Mouse (Mus musculus): ENCODE measurements around the gene Hmgn3.
"Not testable (repeated sequence)": the region's sequence is repeated elsewhere in the genome, so short reads cannot be mapped to it uniquely, and the experiment has no call there.

Hmgn3 gene

DNA sequence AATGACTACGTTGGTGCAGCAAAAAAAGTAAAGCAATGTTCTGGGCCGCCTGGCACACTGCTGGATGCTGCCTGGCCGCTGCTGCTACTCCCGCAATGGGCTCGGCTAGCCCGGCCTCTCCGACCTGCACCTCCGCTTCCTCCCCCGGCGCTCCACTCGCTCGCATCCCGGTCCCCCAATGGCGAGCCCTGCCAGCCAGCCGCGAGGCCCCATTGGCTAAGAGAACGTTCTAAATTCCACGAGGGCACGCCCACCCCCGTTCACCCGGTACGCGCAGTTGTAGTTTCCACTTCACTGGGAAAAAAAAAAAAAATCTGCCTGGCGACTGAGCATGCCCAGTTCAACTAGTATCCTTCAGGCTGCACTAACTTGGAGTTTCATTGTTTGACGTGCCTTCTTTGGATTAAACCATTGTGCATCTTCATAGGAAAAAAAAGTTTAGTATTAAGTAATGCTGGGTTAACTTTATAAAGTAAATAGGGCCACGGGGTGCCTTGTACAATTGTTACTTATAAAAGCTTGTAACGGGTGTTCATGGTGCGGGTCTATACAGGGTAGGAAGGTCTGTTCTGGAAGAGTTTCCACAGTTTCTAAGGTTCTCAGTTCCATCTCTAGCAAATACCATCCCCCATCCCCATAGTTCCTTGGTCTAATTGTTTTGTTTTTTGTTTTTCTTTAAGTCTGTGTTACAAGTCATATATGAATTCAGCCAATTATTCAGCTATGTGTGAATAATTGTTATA lies at the start of gene Hmgn3:
TSS of gene Hmgn3 (minus strand) at position 240 of the 743 bp plus-strand sequence.
- peak; percentile 98 for DNase-seq (ENCODE audit: low read depth, low spot score)

DNA sequence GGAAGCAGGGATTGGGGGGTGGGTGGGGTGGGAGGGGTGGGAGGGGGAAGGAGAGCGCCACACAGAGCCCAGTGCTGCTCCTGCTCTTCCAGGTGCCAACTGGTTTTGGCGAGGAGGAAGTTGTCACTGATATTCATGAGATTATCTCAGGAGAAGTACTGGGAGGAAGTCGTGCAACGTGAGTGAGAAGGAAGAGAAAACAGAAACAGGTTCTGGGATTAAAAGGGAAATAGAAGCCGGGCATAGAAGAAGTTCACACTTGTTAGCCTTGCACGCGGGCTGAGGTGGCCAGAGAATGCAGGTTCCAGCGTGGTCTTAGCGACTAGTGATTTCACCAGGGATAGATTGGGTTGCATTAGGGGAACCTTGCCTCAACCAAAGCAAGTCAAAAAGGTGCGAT lies 49.3 kb upstream of the Hmgn3 start:
- no peak for DNase-seq (ENCODE audit: low read depth, low spot score)

DNA sequence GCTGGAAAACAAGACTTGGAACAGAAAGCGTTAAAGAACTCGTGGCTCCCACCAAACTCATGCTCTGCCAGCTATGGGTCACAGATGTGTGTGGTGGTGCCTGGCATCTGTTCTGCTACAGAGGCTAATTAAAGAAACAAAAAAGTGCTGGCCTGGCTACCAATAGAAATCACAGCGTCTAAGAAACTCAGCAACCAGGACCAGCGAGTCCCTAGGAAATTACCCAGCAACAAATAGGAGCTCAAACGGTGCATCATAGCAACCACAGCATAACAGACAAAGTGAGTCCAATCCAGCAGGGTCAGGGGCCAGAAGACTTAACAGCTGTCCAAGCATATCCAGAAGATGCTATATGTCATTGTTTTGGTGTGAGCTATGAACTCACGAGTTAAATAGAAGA lies 48.5 kb upstream of the Hmgn3 start:
- peak; percentile 14 for DNase-seq (ENCODE audit: low read depth, low spot score)

DNA sequence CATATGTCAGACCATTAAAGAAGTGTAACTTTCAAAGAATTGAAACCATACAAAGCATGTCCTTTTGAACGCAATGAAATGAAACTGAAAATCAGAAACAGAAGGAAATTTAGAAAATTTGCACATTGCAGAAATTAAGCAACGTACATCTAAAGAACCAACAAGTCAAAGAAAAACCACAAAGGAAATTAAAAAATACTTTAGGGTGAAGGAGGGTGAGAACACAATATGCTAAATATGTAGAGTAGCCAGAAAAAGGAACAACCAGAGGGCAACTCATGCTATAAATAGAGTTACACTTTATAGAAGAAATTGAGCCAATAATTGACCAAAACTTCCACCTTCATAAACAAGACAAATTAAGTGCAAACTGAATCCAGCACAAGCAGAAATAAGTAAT lies 41.3 kb upstream of the Hmgn3 start:
- no peak for DNase-seq (ENCODE audit: low read depth, low spot score)

DNA sequence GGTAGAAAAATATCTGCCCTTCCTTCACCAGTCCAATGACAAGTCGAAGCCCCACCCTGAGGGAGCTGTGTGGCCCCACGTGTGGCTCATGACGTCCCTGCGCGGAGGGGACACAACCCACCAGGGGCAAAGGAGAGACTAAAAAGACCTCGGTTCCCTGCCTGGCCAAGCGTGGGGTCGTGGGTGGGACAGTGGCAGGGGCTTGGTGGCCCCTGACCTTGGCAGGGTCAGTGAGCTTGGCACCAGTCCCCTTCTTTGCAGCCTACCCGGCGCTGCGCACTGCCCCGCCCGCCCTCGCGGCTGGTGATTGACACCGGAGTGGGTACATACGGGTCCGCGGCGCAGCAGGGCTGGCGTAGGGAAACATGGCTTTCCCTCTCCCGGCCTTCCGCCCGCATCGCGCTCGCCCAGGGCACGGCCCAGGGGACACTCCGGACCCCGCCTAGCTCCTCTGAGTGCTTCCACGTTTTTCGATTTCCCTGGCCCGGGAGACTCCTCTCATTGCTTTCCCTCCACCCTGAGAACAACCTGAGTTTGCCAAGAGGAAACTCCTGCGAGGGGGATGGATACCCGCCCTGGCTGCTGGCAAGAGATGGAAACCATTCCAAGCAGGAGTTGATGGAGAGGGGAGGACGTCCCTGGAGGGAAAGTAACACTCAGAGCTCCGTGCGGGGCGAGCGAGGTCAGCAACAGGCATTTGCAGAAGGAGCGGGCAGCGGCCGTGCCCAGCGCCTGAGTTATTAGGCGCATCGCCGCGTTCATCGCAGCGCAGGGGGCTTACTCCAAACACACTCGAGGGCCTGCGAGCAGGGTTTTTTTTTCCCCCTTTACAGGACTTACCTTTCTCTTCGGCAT lies 667 bp downstream of the Hmgn3 start:
- peak; percentile 86 for DNase-seq (ENCODE audit: low read depth, low spot score)

DNA sequence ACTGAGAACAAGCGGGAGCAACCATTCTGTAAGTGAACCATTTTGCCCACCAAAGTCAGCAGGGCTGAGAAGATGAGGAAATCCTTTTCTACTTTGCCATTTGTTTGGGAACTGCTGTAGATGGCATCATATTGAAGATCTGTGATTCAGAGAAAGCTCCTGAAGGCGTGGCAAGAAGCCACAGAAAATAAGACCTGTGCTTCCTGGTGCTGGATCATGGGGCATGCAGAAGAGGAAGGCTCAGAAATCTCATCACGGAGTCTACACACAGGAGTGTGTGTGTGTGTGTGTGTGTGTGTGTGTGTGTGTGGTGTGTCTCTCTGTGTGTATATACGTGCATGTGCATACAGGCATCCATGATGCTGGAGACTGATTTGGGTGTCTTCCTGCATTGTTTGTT lies 16.7 kb downstream of the Hmgn3 start:
- DNase-seq (ENCODE audit: low read depth, low spot score) = no peak

DNA sequence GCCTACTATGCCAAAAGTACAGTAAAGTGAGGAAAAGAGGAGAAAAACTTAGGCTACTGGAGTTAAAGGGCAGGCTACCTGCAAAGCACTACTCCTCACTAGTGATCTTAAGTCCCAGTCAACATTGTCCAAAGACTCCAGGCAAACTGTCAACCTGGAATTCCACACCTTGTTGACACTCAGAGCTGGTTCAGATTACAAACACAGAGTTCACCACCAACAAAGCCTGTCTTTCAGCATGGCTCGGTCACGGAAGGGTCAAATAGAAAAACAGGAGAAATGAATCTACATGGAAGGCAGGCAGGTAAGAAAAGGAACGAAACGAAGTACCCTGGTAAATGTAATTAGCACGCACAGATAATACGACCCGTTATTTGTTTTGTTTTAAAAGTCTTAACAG lies 18.6 kb downstream of the Hmgn3 start:
- no peak for DNase-seq (ENCODE audit: low read depth, low spot score)

DNA sequence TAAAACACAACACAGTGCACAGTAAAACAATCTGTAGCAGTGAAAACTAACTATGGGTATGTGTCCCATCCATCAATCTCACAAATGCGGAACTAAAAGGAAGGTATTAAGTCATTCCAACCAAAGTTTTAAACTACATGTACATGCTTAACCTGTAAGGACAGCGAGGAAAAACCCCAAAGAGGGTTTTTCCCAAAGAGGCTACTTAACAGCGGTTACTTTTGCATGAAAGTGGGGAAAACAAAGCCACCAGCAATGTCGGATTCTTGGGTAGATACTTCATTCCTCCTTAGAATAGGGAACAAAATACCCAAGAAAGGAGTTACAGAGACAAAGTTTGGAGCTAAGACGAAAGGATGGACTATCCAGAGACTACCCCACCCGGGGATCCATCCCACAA lies 20.0 kb downstream of the Hmgn3 start:
- not testable (repeated sequence) for DNase-seq (ENCODE audit: low read depth, low spot score)

DNA sequence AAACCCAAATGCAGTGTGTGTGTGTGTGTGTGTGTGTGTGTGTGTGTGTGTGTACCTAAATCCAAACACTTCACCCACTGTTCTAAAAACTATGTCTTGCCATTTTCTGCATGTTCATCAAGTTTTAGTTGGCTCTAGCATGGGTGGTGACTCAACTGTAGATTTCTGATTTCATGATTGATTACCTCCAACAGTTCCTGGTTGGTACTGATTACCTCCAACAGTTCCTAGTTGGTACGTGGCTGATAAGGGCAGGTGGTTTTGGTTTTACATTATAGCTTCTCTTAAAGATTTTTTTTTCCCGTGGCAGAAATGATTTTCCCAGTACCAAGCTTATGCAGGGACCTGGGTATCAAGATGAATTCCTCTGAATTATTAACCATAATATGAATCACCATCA lies 27.3 kb downstream of the Hmgn3 start:
- DNase-seq (ENCODE audit: low read depth, low spot score) = no peak

DNA sequence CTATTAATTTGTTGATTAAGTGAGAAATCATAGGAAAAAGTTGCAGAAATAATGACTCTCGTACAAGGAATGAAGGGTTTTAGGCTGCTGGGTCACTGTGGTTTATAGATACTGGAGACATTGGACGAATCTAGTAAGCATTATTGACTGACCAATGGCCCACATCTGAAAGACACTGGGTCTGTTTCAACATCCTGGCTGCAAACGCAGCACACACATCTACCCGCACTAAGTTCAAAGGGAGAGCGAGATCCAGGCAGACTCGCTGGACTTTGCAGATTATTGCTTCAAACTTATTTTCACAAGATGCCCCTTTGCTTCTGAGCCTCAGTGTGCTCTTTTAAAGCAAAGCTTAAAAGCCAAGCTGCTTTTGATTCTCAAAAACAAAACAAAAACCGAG lies 29.0 kb downstream of the Hmgn3 start:
- DNase-seq (ENCODE audit: low read depth, low spot score) = no peak

DNA sequence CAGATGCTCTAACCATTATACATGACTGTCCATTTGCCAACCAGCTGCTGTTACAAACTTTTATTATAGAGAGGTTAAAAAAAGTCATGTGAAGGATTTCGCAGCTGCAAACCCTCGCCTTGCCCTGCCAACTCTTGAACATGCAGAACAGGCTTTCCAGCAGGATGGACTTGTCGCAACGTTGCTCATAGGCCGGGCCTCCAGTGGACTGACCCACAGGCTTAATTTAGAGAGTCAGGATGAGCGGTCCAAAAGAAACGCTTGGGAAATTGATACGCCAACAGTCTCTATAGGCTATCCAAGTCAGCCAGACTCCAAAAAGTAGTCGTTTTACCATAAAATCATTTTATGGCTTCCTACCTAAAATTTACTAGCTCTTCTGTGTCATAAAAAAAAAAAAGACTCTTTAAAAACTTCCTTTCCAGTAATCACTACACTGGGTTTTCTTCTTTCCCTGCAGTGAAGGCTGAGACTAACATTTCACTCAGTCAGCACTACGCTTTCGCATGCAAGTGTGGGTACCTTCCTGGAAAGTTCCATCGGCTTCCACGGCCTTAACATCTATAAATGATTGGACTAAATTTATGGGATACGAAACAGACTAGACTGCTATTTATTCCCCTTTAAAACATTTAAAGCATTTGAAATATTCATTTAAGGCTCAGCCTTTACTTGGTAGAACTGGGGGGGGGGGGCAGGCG lies 29.6 kb downstream of the Hmgn3 start:
- no peak for DNase-seq (ENCODE audit: low read depth, low spot score)

DNA sequence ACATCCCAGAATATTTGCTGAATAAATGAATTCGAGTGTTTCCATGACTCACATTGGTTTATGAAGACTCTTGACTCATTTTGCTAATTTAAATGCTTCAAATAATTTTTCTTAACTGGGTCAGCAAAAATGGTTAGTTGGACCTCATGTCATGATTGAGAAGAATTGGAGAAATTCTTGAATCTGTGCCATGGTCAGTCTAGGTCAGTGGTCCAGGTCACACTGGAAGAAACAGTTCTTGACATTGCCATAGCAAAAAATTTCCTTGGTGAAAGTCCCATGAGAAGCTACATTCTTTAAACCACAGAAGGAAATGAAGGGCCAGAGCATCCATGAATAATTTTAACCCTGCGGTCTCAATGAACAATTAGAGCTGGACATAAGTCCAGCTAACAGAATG lies 30.8 kb downstream of the Hmgn3 start:
- no peak for DNase-seq (ENCODE audit: low read depth, low spot score)

DNA sequence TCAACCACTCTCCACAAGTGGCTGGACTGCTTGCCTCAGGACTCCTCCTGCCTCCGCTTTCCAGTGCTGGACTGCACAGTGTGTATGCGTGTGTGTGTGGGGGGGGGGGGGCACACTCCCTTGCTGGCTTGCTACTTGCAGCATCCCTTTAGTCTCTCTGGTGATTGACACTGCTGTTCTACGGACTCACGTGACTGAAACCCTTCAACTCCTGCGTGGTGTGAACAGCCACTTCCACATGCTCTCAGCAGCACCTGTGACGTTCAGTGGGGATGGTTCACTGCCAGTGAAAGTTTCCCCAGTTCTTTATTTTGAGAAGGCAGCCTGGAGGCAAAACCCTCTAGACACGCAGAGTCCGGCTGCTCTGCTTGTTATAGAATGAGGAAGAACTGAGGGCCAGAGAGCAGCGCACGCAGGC lies 32.7 kb downstream of the Hmgn3 start:
- DNase-seq (ENCODE audit: low read depth, low spot score) = peak; percentile 23

DNA sequence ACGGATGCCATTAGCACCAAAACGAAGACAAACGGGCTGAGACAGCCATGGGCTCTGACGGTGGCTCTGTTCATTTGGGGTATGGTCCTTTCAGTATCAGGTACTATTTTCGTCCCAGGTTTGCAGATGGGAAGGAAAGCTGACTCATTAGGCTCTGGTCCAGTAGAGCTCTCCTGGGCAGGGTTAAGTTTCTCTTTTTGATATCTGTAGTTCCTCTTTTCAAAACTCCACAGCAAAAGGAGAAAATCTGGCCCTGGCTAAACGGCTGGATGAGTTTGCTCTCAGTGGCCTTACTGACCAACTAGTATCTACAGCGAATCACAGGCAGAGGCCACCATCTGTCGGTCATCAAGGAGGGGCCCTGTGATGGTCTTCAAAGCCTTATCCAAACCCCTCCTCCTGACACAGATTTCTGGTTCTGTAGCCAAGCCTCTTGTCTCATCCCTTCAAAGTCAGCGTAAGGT lies 34.1 kb downstream of the Hmgn3 start:
- DNase-seq (ENCODE audit: low read depth, low spot score) = no peak

DNA sequence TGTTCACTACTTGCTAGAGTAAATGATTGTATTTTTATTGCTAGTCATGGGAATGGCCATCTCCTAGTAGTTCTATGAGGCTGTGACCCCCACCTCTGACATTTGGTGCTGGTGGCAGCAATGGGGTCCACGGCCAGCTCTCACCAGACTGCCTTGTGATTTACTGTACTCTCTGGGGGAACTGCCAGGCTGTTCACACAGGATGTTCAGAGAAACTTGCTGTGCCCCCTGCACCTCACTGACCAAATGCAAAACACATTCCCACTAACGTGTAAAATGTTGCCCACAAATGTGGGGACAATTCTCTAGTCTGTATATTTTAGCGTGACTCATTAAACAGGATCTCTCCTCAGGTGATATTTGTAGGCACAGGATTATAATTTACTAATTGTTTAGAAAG lies 34.7 kb downstream of the Hmgn3 start:
- no peak for DNase-seq (ENCODE audit: low read depth, low spot score)

DNA sequence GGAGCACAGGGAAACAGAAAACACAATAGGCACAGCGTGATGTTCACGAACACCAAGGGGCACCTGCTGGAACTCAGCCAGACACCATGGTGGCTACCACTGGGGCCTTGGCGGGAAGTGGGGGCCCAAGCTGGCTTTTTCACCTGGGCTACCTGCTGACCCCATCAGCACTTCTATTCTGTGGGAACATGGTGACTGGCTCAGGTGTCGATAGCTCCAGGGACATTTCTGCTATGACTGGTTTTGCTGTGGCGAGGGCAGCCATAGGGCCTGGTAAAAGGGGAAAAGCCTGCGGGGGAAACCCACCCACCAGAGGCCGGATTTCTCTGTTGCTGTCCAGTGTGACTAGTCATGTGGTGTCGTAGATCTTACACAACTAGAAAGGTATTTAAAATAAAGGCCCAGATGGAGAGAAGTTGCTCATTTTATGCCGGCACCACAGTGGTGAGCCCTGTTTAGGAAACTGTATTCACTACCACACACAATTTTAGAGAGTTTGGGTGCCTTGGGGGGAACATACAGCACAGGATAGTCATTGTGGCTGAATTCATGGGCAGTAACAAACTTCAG lies 35.3 kb downstream of the Hmgn3 start:
- no peak for DNase-seq (ENCODE audit: low read depth, low spot score)

DNA sequence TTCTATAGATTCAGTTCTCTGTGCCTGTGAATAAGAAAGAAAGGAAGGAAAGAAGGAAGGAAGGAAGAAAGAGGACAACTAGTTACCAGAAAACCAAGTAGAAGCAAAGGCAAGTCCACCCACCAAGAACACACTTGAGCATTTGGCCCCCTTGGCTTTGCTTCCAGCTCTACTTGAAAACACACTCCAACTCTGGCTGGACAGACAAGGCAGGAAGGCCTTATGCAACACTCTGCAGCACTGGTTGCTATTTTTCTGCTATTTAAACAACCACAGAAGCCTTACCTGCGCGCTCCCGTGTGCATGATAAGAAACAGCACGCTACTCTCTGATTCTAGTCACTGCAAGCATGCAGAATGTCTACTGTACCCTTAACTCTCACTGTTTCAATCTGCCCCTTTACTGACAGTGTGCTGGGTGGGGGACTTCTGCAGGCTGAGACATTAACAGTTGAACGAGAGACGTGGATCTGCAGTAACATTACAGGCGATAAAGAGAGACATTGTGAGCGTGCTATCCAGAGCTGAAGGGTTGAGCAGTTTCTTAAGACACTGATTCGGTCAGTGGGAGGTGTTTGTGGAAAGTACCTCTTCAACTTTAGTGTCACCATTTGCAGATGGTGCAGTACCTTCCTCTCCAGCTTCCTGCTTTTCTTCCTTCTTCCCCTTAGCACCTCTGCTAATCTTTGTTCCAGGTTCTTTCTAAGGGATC lies 35.9 kb downstream of the Hmgn3 start:
- no peak for DNase-seq (ENCODE audit: low read depth, low spot score)

DNA sequence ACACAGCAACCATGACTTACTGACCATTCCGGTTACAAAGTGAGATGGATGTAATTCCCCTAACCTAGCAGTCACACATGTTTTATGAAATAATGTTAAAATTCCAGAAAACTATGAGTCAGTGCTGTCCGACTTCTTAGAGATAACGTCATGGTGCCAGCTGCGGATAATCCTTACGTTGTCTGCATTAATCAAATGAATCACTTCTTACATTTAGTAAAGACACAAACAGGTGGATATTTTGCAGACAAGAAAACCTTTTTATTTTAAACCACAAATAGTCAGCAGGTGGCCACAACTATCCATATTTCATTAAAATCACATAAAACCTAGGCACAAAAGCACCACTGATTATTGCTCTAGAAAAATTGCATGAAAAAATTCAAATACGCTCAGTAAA lies 36.8 kb downstream of the Hmgn3 start:
- DNase-seq (ENCODE audit: low read depth, low spot score) = no peak

DNA sequence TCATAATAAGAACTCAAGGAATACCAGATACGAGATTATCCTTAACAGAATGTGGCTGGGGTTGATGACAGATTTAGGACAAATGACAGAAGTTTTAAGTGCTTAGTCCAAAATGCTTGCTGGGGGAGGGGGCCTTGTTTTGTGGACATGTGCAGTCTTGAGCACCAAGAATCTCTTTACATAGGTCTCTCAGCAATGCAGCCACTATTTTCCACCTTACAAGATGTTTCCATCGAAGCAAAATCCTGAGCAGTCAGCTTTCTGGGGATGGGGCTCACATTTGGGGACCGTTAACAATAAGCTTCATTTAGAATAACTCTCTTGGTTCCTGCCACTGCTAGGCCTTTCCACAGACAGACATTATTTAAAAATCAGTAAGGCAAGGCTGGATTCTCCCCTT lies 37.7 kb downstream of the Hmgn3 start:
- no peak for DNase-seq (ENCODE audit: low read depth, low spot score)

DNA sequence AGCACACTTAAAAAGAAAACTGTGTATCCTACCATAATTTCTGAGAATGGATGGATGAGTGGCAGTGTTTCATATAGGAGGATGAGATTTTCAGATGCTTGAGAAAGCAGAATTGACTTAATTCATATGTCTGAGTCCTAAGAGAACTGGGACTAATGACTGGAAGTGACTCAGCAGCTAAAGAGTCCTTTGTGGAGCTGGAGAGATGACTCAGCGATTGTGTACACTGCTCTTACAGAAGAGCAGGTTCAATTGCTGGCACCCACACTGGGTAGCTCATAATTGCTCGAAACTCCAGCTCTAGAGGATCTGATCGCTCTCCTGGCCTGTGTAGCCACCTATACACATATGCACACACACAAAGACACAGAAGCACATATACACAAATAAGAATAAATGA lies 42.7 kb downstream of the Hmgn3 start:
- peak; percentile 81 for DNase-seq (ENCODE audit: low read depth, low spot score)

DNA sequence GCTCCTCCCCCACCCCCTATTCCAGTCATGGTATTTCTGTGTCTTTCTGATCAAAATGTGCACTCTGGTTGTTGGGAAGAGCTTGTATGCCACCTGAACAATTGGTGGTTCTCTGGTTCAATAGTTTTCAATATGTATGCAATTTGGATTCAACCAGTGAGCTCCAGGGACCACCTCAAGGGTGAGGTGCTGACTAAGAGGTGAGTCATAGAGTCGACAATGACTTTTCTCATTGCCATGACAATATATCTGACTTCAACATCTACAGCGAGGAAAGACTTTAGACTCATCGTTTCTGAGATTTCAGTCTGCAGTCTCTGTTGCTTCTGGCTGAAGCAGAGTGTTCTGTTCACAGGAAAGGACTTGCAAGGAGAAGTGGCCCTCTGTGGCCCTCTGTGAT lies 44.8 kb downstream of the Hmgn3 start:
- DNase-seq (ENCODE audit: low read depth, low spot score) = peak; percentile 37

Data from brain, adult 2 months (tissue).